ENCODE assay signal across 22 mouse cellular contexts in genomic region chr7:139226416-139226815, GRCm38 (mm10). TPM values are rescaled to one million over a fixed set of nuclear protein-coding genes. Genes with fewer than 3 reads are reported as not detected.
DNase-seq lines count a peak whose midpoint lies in the region; ATAC-seq and TF ChIP-seq lines count a peak whose summit lies in the region.
"Had no signal": no experiment of that assay in that cellular context is flagged by ENCODE, and none has a peak within 500 bp of the region (broad histone marks: within the 10 kb centered on the region; RNA-seq: fewer than 3 reads in every experiment).

No protein-coding gene starts in this region.

- TF ChIP-seq POLR2A in thymus, adult 2 months (IDR thresholded peaks at IDR 0.05; ENCODE audit: control insufficient read depth, extremely low read depth, insufficient read depth, low read length, poor library complexity), result no peak

- no peak overlapping the region for H3K9ac ChIP-seq in intestine, embryonic 14.5 days (ENCODE audit: low read length)
- H3K9ac ChIP-seq in intestine, embryonic 16.5 days (ENCODE audit: low read depth, low read length), result no peak overlapping the region
- H3K9ac ChIP-seq: forebrain, embryonic 15.5 days; heart, embryonic 13.5 days; hindbrain, embryonic 14.5 days had no signal

- no peak for ATAC-seq in intestine, embryonic 14.5 days (replicated peaks; ENCODE audit: low FRiP score, low TSS enrichment, low read depth)
- ATAC-seq in intestine, embryonic 16.5 days, result no peak
- ATAC-seq: forebrain, embryonic 15.5 days; hindbrain, postnatal 0 days had no signal

- H3K4me3 ChIP-seq in intestine, embryonic 14.5 days (ENCODE audit: low read depth, low read length), result no peak overlapping the region
- no peak overlapping the region for H3K4me3 ChIP-seq in intestine, embryonic 16.5 days (ENCODE audit: low read length)
- H3K4me3 ChIP-seq in thymus, adult 2 months (ENCODE audit: control insufficient read depth, insufficient read depth, low read length), result no peak overlapping the region
- H3K4me3 ChIP-seq in hindbrain, embryonic 10.5 days, result no peak overlapping the region
- H3K4me3 ChIP-seq: forebrain, embryonic 10.5 days; forebrain, embryonic 15.5 days; heart, adult 2 months; heart, embryonic 13.5 days had no signal

- H3K27ac ChIP-seq in intestine, embryonic 14.5 days (ENCODE audit: low read depth), result no peak overlapping the region
- no peak overlapping the region for H3K27ac ChIP-seq in intestine, embryonic 16.5 days (ENCODE audit: low read length)
- H3K27ac ChIP-seq in thymus, adult 2 months (ENCODE audit: control insufficient read depth, insufficient read depth, low read length), result peak overlapping the region; percentile 90; the same call in 1 of the 2 replicates
- no peak overlapping the region for H3K27ac ChIP-seq in hindbrain, embryonic 10.5 days
- H3K27ac ChIP-seq: forebrain, embryonic 10.5 days; forebrain, embryonic 15.5 days; heart, adult 2 months; heart, embryonic 13.5 days; hindbrain, embryonic 14.5 days; hindbrain, postnatal 0 days had no signal

- peak; percentile 83 for DNase-seq in heart, adult 11 months
- no peak for DNase-seq in heart, postnatal 25 days (ENCODE audit: low spot score)
- DNase-seq in intestine, embryonic 14.5 days (ENCODE audit: low spot score), result peak; percentile 42
- no peak for DNase-seq in thymus, adult 2 months
- no peak for DNase-seq in thymus, postnatal 10 days (ENCODE audit: low spot score in 2 of 2)
- no peak for DNase-seq in hindbrain, embryonic 10.5 days (ENCODE audit: low spot score)
- DNase-seq: adrenal gland, adult 2 months; adrenal gland, postnatal 36 days; cerebellum, adult 18-20 months; cerebellum, adult 9-10 months; cerebellum, postnatal 14 days; gastrocnemius, postnatal 25 days; heart, postnatal 14 days; kidney, adult 11 months had no signal

- H3K4me2 ChIP-seq in intestine, embryonic 14.5 days (ENCODE audit: low read length), result no peak overlapping the region
- no peak overlapping the region for H3K4me2 ChIP-seq in intestine, embryonic 16.5 days (ENCODE audit: low read depth, low read length)
- H3K4me2 ChIP-seq: forebrain, embryonic 15.5 days; heart, embryonic 13.5 days; hindbrain, embryonic 14.5 days had no signal

- WGBS in intestine, embryonic 14.5 days, result 78% methylated on average over 7 of the region's 7 CpGs
- whole genome bisulfite sequencing in intestine, embryonic 16.5 days, result 84% methylated on average over 7 of the region's 7 CpGs
- WGBS in thymus, adult 2 months, result 96% methylated on average over 7 of the region's 7 CpGs
- 90% methylated on average over 7 of the region's 7 CpGs for WGBS in hindbrain, embryonic 10.5 days

- intact Hi-C loops in heart, postnatal 25 days (cut with DNase I), result no loop called here

- H3K36me3 ChIP-seq in intestine, embryonic 14.5 days (ENCODE audit: control insufficient read depth, insufficient read depth, low read length), result no peaks in the 10 kb centered on the region
- no peaks in the 10 kb centered on the region for H3K36me3 ChIP-seq in intestine, embryonic 16.5 days (ENCODE audit: control insufficient read depth, insufficient read depth, low read length)
- no peaks in the 10 kb centered on the region for H3K36me3 ChIP-seq in thymus, adult 2 months (ENCODE audit: control insufficient read depth, insufficient read depth, low read length)
- H3K36me3 ChIP-seq in hindbrain, embryonic 10.5 days, result no peaks in the 10 kb centered on the region
- H3K36me3 ChIP-seq: forebrain, embryonic 10.5 days; forebrain, embryonic 15.5 days; heart, embryonic 13.5 days had no signal

- H3K4me1 ChIP-seq in intestine, embryonic 14.5 days (replicated peaks; ENCODE audit: control insufficient read depth, insufficient read depth, low read length), result no peaks in the 10 kb centered on the region
- H3K4me1 ChIP-seq in intestine, embryonic 16.5 days (ENCODE audit: control insufficient read depth, insufficient read depth, low read length), result 0 out of 2 replicates have a peak, but pooled peaks cover 5% of the 10 kb centered on the region
- H3K4me1 ChIP-seq in thymus, adult 2 months (replicated peaks; ENCODE audit: control insufficient read depth, insufficient read depth, low read length), result peaks cover 61% of the 10 kb centered on the region
- H3K4me1 ChIP-seq in hindbrain, embryonic 10.5 days (replicated peaks), result peaks cover 17% of the 10 kb centered on the region
- H3K4me1 ChIP-seq: forebrain, embryonic 15.5 days had no signal

- H3K27me3 ChIP-seq in intestine, embryonic 14.5 days (replicated peaks; ENCODE audit: control insufficient read depth, insufficient read depth, low read length), result no peaks in the 10 kb centered on the region
- H3K27me3 ChIP-seq in intestine, embryonic 16.5 days (replicated peaks; ENCODE audit: control insufficient read depth, insufficient read depth, low read length), result no peaks in the 10 kb centered on the region
- no peaks in the 10 kb centered on the region for H3K27me3 ChIP-seq in thymus, adult 2 months (ENCODE audit: control insufficient read depth, insufficient read depth, low read length)
- no peaks in the 10 kb centered on the region for H3K27me3 ChIP-seq in hindbrain, embryonic 10.5 days (ENCODE audit: insufficient read depth, poor library complexity, severe bottlenecking)
- H3K27me3 ChIP-seq: forebrain, embryonic 15.5 days; heart, embryonic 13.5 days had no signal

- no peak for TF ChIP-seq CTCF in thymus, adult 2 months (IDR thresholded peaks at IDR 0.05; ENCODE audit: borderline replicate concordance, control insufficient read depth, extremely low read depth, insufficient read depth, low read length, poor library complexity)

- H3K9me3 ChIP-seq in intestine, embryonic 14.5 days (ENCODE audit: control insufficient read depth, low read length), result no peaks in the 10 kb centered on the region
- H3K9me3 ChIP-seq in intestine, embryonic 16.5 days (ENCODE audit: control insufficient read depth, low read length), result no peaks in the 10 kb centered on the region
- no peaks in the 10 kb centered on the region for H3K9me3 ChIP-seq in hindbrain, embryonic 10.5 days
- H3K9me3 ChIP-seq: forebrain, embryonic 10.5 days; forebrain, embryonic 15.5 days; heart, embryonic 13.5 days had no signal

RNA-seq across cellular contexts. Expression of gene Stk32c, which starts 13.3 kb away (rescaled TPM):
- under 1 TPM; 0.73 to 0.99 TPM for total RNA-seq in heart, postnatal 25 days (2021)
- polyA plus RNA-seq in intestine, embryonic 14.5 days (2014; fragmentation: Nextera tagmentation; extraction: Ambion mirVana), result 0.12 and 0.15 TPM in 2 replicates
- 0.10 and 0.15 TPM in 2 replicates for polyA plus RNA-seq in intestine, embryonic 16.5 days (2015; fragmentation: Nextera tagmentation; extraction: Ambion mirVana)
- polyA plus RNA-seq in thymus, adult 2 months (2012; rRNA removed), result 1.3 and 1.7 TPM in 2 replicates
- polyA plus RNA-seq in hindbrain, embryonic 10.5 days (2016; fragmentation: Nextera tagmentation; extraction: Ambion mirVana), result 0.35 and 0.60 TPM in 2 replicates
- total RNA-seq: MEL had no signal

RNA-seq across cellular contexts. Expression of gene Lrrc27, which starts 13.6 kb away (rescaled TPM):
- 10 to 100 TPM; 19.1 to 20.0 TPM for total RNA-seq in heart, postnatal 25 days (2021)
- 4.7 and 4.9 TPM in 2 replicates for polyA plus RNA-seq in intestine, embryonic 14.5 days (2014; fragmentation: Nextera tagmentation; extraction: Ambion mirVana)
- polyA plus RNA-seq in intestine, embryonic 16.5 days (2015; fragmentation: Nextera tagmentation; extraction: Ambion mirVana), result 4.0 and 4.4 TPM in 2 replicates
- polyA plus RNA-seq in thymus, adult 2 months (2012; rRNA removed), result 3.9 and 4.0 TPM in 2 replicates
- 4.1 and 4.9 TPM in 2 replicates for polyA plus RNA-seq in hindbrain, embryonic 10.5 days (2016; fragmentation: Nextera tagmentation; extraction: Ambion mirVana)

RNA-seq across cellular contexts. Expression of gene Pwwp2b, which starts 21.9 kb away (rescaled TPM):
- total RNA-seq in heart, postnatal 25 days (2021), result 1 to 10 TPM; 8.7 to 9.7 TPM
- polyA plus RNA-seq in intestine, embryonic 14.5 days (2014; fragmentation: Nextera tagmentation; extraction: Ambion mirVana), result 15.9 and 17.3 TPM in 2 replicates
- polyA plus RNA-seq in intestine, embryonic 16.5 days (2015; fragmentation: Nextera tagmentation; extraction: Ambion mirVana), result 24.3 and 26.1 TPM in 2 replicates
- polyA plus RNA-seq in thymus, adult 2 months (2012; rRNA removed), result 6.3 and 7.4 TPM in 2 replicates
- polyA plus RNA-seq in hindbrain, embryonic 10.5 days (2016; fragmentation: Nextera tagmentation; extraction: Ambion mirVana), result 4.7 and 5.2 TPM in 2 replicates

Comparison
In these comparisons a context has a peak if more than half of its experiments do, and no peak if none do; other contexts are left out.
1. DNase-seq: peak in heart, adult 11 months (single experiment) and intestine, embryonic 14.5 days (single experiment); none in heart, postnatal 25 days (single experiment), thymus, adult 2 months (single experiment), thymus, postnatal 10 days (0 of 2) and hindbrain, embryonic 10.5 days (single experiment).